Comparison of ENCODE assay signal across 1 mouse cellular context in the genomic region with DNA sequence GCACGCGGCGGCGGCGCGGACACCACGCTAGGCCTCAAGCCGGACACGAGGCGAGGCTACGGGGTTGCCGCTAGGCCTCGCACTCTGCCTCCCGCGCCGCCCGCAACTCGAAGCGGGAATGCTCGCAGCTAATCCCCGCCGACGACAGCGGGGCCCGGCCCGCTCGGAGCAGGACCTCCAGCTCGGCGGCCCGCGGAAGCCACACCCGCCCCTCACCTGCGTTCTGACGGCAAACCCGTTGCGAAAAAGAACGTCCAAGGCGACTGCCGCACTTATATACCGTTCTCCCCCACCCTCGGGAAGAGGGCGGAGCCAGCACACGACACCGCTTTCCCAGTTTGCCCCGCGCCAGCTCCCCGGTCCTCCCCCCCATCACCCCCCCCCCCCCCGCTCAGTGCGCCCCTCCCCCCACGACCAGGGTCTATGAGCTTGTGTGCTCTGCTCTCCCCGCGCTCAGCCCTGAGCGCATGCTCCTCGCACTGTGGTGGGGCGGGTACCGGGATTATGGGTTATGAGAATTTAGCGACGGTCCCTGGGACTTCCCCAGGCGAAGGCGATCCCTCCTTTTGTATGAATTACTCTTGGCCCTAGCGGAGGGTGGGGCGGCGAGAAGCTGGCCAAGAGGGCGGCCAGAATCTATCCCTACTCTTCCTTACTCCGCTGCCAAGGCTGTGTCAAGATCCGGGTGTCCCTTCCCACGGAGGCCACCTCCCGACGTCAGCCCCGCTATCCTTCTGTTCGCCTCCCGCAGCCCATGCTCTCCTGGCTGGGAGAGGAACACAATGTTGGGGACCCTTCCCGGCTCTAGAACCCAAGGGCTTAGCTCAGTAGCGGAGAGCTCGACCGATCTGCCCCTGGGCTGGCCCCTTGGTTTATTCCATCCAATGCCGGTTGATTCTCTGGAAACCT.
TF ChIP-seq lines count a peak whose summit lies in the region.

No protein-coding gene starts in this region.

TF ChIP-seq in MEL, 35 proteins besides CTCF, POLR2A, EP300 and RAD21:
- TF ChIP-seq POLR2AphosphoS2 (IDR thresholded peaks at IDR 0.05; ENCODE audit: low read length) (peak; percentile 95), MYC (IDR thresholded peaks at IDR 0.05; ENCODE audit: low read depth, low read length) (peak; percentile 79), E2F4 (IDR thresholded peaks at IDR 0.05; ENCODE audit: borderline replicate concordance, low read depth, low read length) (no peak), UBTF (IDR thresholded peaks at IDR 0.05; ENCODE audit: borderline replicate concordance, insufficient read depth, low read depth, low read length) (0 out of 2 replicates have a peak, but pooled peaks have one; percentile 76), ZC3H11A (IDR thresholded peaks at IDR 0.05; ENCODE audit: low read depth, low read length) (no peak), ZKSCAN1 (IDR thresholded peaks at IDR 0.05; ENCODE audit: low read depth, low read length) (no peak), BHLHE40 (IDR thresholded peaks at IDR 0.05; ENCODE audit: borderline replicate concordance, low read depth, low read length) (no peak), ETS1 (IDR thresholded peaks at IDR 0.05; ENCODE audit: low read depth, low read length) (no peak), MYB (IDR thresholded peaks at IDR 0.05; ENCODE audit: low read depth, low read length) (no peak), JUND (IDR thresholded peaks at IDR 0.05; ENCODE audit: low read depth, low read length) (no peak), USF2 (IDR thresholded peaks at IDR 0.05; ENCODE audit: borderline replicate concordance in 1 of 2, insufficient read depth in 1 of 2, low read depth in 1 of 2, low read length in 2 of 2) (no peak), ZMIZ1 (IDR thresholded peaks at IDR 0.05; ENCODE audit: low read depth, low read length) (peak; percentile 100), ZNF384 (IDR thresholded peaks at IDR 0.05; ENCODE audit: low read depth, low read length) (no peak), POLR2AphosphoS5 (IDR thresholded peaks at IDR 0.05; ENCODE audit: borderline replicate concordance, low read depth, low read length) (peak; percentile 95; the same call in 1 of the 2 replicates), MEF2A (IDR thresholded peaks at IDR 0.05; ENCODE audit: extremely low read depth, insufficient replicate concordance, low read depth, low read length, poor library complexity, severe bottlenecking) (no peak), TBP (IDR thresholded peaks at IDR 0.05; ENCODE audit: low read depth, low read length) (peak; percentile 98), NELFE (IDR thresholded peaks at IDR 0.05; ENCODE audit: low read depth, low read length) (peak; percentile 99), GABPA (IDR thresholded peaks at IDR 0.05; ENCODE audit: low read depth, low read length) (no peak), CHD2 (IDR thresholded peaks at IDR 0.05; ENCODE audit: low read length) (no peak), SMC3 (IDR thresholded peaks at IDR 0.05; ENCODE audit: low read depth, low read length) (no peak), TAL1 (IDR thresholded peaks at IDR 0.05; ENCODE audit: low read length) (no peak), RCOR1 (IDR thresholded peaks at IDR 0.05; ENCODE audit: low read depth, low read length) (no peak), ELF1 (IDR thresholded peaks at IDR 0.05; ENCODE audit: low read depth, low read length) (peak; percentile 42; the same call in 1 of the 2 replicates), USF1 (IDR thresholded peaks at IDR 0.05; ENCODE audit: low read depth, low read length) (no peak), TCF12 (IDR thresholded peaks at IDR 0.05; ENCODE audit: low read depth, low read length) (peak; percentile 82), CHD1 (IDR thresholded peaks at IDR 0.05; ENCODE audit: low read depth, low read length) (no peak), MAFK (IDR thresholded peaks at IDR 0.05; ENCODE audit: borderline replicate concordance, low read depth, low read length) (no peak), HCFC1 (IDR thresholded peaks at IDR 0.05; ENCODE audit: low read depth, low read length) (peak; percentile 86), MAX (IDR thresholded peaks at IDR 0.05; ENCODE audit: low read length) (no peak; the same call in none of the 2 replicates), SIN3A (IDR thresholded peaks at IDR 0.05; ENCODE audit: low read length) (peak; percentile 91), NRF1 (IDR thresholded peaks at IDR 0.05; ENCODE audit: insufficient read depth, low read depth, low read length, poor library complexity, severe bottlenecking) (peak; percentile 78), MAZ (IDR thresholded peaks at IDR 0.05; ENCODE audit: low read depth, low read length) (peak; percentile 99), MXI1 (IDR thresholded peaks at IDR 0.05; ENCODE audit: low read depth, low read length) (peak; percentile 18; the same call in 1 of the 2 replicates), KAT2A (conservative IDR thresholded peaks at IDR 0.05; ENCODE audit: low read depth, low read length) (peak; percentile 67; the same call in 1 of the 2 replicates), GATA1 (IDR thresholded peaks at IDR 0.05; ENCODE audit: low read depth, low read length) (no peak)
TF ChIP-seq in MEL: peak in this region for 15.
